ENCODE assay signal across 35 mouse cellular contexts in the genomic region with DNA sequence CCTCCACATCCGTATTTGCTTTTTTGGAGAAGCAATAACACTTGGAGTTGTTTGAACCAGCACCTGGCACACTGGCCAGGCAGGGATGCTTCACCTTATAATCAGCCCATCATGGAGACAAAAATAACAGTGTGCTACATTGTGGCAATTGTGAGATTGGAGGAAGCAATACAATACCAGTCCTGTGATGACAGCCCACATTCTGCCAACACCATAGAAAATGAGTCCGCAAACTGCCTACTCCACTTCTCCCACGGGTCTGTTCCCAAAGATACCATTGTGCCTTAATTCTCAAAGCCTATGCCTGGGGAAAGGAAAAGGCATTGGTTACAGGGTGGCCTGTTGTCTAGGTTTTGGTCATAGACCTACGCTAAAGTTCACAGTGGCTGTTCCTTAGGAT.
"Had no signal": no experiment of that assay in that cellular context is flagged by ENCODE, and none has a peak within 500 bp of the region (broad histone marks: within the 10 kb centered on the region; RNA-seq: fewer than 3 reads in every experiment).

No protein-coding gene starts in this region.

- H3K27ac ChIP-seq: heart, embryonic 13.5 days; heart, embryonic 15.5 days; hindbrain, embryonic 10.5 days; hindbrain, embryonic 12.5 days; hindbrain, embryonic 13.5 days; hindbrain, embryonic 14.5 days; hindbrain, embryonic 15.5 days; hindbrain, postnatal 0 days; intestine, embryonic 15.5 days; kidney, embryonic 15.5 days; kidney, postnatal 0 days; layer of hippocampus, adult 2 months; left cerebral cortex, adult 2 months had no signal

- H3K9ac ChIP-seq: heart, embryonic 12.5 days; heart, embryonic 13.5 days; heart, embryonic 15.5 days; hindbrain, embryonic 12.5 days; hindbrain, embryonic 13.5 days; hindbrain, embryonic 14.5 days; hindbrain, embryonic 15.5 days; intestine, embryonic 15.5 days; kidney, embryonic 15.5 days had no signal

- H3K4me2 ChIP-seq: heart, embryonic 11.5 days; heart, embryonic 12.5 days; heart, embryonic 13.5 days; heart, embryonic 15.5 days; hindbrain, embryonic 12.5 days; hindbrain, embryonic 13.5 days; hindbrain, embryonic 14.5 days; hindbrain, embryonic 15.5 days; intestine, embryonic 15.5 days; kidney, embryonic 15.5 days had no signal

- H3K27me3 ChIP-seq: heart, embryonic 12.5 days; heart, embryonic 13.5 days; heart, embryonic 15.5 days; hindbrain, embryonic 12.5 days; hindbrain, embryonic 13.5 days; hindbrain, embryonic 15.5 days; intestine, embryonic 15.5 days; kidney, embryonic 15.5 days had no signal

- H3K4me1 ChIP-seq: hindbrain, embryonic 10.5 days; hindbrain, embryonic 12.5 days; hindbrain, embryonic 13.5 days; hindbrain, embryonic 15.5 days; intestine, embryonic 15.5 days; kidney, embryonic 15.5 days had no signal

- ATAC-seq: hindbrain, embryonic 16.5 days; hindbrain, postnatal 0 days; inflammation-experienced regulatory T-cells, adult 6 months; intestine, embryonic 15.5 days; intestine, embryonic 16.5 days; intestine, postnatal 0 days had no signal

- H3K36me3 ChIP-seq: heart, embryonic 12.5 days; heart, embryonic 13.5 days; heart, embryonic 15.5 days; hindbrain, embryonic 10.5 days; hindbrain, embryonic 12.5 days; hindbrain, embryonic 13.5 days; hindbrain, embryonic 15.5 days; intestine, embryonic 15.5 days; kidney, embryonic 15.5 days had no signal

- DNase-seq: heart, postnatal 10 days; heart, postnatal 14 days; heart, postnatal 36 days; heart, postnatal 4 days; kidney, adult 11 months; kidney, adult 18-20 months; kidney, adult 2 months; kidney, adult 8-10 months; kidney, adult 9 months; kidney, postnatal 10 days; kidney, postnatal 14 days; kidney, postnatal 25 days; kidney, postnatal 36 days; kidney, postnatal 4 days; layer of hippocampus, adult 9-11 months; layer of hippocampus, postnatal 36 days had no signal

- H3K4me3 ChIP-seq: heart, embryonic 12.5 days; heart, embryonic 13.5 days; heart, embryonic 15.5 days; hindbrain, embryonic 10.5 days; hindbrain, embryonic 12.5 days; hindbrain, embryonic 13.5 days; hindbrain, embryonic 15.5 days; intestine, embryonic 15.5 days; kidney, embryonic 15.5 days; layer of hippocampus, adult 2 months; left cerebral cortex, adult 2 months had no signal

- H3K9me3 ChIP-seq: heart, embryonic 12.5 days; heart, embryonic 13.5 days; heart, embryonic 15.5 days; hindbrain, embryonic 10.5 days; hindbrain, embryonic 12.5 days; hindbrain, embryonic 13.5 days; hindbrain, embryonic 15.5 days; intestine, embryonic 15.5 days; kidney, embryonic 15.5 days had no signal
